Mouse (Mus musculus) thymus, postnatal 25 days (tissue): ENCODE data around the gene Minos1.

Experiments used
- DNase-seq: peaks from one replicate; pipeline ENCODE4 v3.0.0; 2022

Gene Minos1

DNA sequence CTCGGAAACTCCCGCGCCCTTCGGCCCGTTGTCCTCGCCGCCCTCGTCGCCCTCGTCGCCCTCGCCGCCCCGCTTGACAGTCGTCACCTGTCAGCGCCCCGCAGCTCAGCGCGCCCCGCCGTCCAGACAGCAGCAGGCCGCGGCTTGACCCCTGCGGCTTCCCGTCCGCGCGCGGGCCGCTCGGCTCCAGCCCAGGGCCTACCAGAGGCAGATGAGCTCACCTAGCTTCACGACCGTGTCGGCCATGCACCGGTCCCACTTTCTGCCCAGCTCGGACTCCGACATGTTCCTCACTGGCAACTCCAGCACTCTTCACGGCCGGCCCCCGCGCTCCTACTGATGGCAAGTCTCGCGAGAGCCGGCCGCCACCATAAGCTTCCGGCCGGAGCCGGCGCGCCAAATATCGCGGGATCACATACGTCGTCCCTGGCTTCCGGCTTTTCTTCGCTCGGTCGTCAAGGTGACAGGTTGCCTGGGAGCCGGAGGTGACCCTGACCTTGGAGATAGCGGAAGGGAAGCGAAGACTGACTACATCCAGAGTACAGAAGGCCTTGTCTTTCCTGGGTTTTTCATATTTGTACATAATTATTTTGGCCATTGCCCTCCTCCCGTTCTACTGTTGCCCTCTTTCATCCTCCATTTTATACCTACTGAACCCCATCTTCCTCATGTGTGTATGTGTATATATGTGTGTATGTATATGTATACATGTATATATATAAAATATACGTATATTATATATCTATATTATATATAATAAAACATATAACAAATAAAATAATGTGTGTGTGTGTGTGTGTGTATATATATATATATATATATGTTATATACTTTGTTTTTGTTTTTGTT, at the start of gene Minos1:
Gene Minos1 (minus strand): TSS at position 413 of the 849 bp plus-strand sequence.
- peak; percentile 96 for DNase-seq

DNA sequence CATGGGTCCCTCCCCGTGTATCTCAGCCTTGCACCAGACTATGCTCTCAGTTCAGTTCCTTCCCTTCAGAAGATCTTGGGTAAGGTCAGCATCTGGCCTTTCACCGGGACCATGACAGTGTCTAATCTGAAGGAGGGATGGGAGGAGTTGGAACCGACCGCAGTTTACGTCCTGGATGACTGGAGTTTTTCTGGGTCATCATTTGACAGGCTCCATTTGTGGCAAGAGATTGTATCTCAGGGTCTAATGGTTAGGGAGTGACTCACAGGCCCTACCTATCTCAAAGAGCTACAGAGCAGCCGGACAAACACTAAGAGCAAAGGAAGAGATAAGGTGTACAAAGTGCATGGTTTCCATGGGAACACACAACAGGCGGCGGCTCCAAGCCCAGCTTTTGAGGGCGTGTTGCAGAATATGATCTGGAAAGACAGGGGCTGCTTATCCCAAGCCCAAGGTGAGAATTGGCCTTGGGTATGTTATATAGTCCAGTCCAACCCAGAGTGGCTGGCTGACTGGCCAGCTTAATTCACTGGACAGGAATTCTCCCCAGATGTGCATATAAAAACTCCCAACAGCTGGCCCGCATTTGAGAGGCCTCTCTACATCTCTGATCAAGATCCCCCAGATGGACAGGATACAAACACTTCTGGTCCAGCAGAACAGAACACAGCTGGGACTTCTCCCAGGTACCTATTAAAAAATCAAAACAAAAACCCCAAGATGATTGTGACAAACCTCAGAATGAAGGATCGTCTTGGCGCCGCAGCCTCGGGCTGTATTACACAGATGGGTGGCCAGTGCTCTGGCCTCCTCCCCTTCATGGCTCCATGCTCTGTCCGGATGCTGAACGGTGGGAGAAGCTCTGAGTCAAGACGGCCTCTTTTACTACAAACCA, 49.1 kb upstream of the Minos1 start:
- DNase-seq: no peak

DNA sequence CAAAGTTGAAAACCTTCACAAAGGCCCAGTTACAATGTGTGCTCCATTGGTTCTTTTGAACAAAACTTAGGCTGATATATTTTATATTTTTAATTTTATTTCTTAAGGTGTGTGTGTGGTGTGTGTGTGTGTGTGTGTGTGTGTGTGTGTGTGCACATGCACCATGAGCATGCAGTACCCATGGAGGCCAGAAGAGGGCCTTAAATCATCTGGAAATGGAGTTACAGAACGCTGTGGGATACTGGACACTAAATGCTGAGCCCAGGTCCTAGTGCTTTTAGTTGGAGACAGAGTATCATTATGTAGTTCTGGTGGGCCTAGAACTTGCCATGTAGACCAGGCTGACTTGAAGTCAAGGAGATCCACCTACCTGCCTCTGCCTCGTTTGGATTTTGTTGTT, 48.3 kb upstream of the Minos1 start:
- DNase-seq: no peak

DNA sequence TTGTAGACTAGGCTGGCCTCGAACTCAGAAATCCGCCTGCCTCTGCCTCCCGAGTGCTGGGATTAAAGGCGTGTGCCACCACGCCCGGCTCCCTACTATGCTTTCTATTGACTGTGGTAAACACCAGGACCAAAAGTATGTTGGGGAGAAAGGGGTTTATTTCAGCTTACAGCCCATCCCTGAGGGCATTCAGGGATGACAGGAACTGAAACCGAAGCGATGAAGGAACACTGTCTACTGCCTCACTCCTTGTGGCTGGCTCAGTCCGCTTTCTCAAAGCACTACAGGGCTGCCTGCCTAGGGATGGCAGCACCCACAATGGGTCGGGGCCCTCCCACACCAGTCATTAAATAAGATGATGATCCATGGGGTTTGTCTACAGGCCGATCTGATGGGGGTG, 47.5 kb upstream of the Minos1 start:
- no peak for DNase-seq

DNA sequence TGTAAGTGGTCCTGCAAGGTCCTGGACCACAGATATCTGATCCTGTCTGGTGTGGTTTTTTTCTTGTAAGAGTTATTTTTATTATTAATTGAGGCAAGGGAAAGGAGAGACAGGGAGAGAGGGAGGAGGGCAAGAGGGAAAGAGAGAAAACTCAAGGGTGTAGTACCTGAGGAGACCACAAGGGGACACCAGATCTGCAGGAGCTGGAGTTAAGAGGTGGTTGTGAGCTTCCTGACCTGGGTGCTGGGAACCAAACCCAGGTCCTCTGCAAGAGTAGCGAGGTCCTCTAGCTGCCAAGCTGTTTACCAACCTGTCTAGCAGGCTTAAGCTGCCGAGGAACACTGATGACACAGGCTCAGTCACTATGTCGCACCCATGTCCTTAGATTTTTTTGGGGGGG, 47.0 kb upstream of the Minos1 start:
- no peak for DNase-seq

DNA sequence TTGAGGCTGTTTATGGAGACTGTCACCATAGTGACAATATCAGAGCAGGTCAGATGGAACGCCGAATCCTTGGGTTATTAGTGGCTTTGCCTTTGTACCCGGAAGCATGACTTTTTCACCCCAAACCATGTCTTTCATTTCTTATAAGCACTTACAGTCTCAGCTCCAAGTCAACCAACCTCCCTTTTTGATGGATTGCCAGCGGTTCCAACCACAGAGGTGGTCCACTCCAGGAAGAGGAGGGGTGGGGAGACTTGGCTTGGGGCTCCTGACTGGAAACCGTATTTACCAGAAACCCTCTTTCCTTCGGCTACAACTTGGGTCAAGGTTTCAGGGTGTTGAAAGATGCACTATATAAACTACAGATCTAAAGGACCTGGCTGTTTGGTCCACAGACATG, 45.1 kb upstream of the Minos1 start:
- DNase-seq: no peak

DNA sequence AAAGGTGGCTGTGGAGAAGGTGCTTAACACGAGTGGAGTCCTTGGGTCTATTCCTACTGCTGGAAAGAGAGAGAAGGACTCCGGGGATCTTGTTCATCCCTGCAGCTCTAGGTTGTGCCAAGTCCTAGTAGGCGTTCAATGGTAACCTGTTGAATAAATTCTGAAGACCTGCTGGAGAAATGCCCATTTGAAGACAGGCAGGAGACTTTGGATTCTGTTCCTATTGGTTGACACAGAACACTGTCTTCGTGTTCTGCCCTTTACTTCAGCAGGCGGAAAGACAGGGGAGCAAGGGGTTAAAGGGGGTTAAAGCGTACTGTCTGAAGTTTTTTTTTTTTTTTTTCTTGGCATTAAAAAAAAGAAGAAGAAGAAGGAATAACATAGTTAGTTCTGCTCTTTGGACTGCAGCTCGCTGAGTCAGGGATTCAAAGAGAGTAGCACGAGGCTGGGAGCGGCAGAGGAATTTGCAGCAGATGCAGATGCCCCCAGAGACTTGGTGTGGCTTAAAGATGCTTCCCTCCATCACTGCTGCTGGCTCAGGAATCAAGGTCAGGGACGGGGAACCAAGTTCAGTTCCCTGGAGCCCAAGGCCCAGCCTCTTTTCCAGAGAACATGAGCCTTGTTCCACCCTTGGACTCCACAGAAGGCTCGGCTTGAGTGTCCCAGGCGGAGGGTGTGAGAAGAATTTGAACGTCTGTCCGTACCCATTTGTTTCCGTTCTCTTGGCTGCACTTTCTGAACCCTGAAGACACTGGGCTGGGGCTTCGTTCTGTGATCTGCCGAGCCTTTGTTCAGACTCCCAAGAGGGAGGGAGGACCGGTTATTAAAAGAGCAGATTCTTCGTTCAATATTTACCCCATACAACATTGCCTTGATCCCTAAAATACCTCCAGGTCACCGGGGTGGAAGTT, 44.4 kb upstream of the Minos1 start:
- DNase-seq: no peak

DNA sequence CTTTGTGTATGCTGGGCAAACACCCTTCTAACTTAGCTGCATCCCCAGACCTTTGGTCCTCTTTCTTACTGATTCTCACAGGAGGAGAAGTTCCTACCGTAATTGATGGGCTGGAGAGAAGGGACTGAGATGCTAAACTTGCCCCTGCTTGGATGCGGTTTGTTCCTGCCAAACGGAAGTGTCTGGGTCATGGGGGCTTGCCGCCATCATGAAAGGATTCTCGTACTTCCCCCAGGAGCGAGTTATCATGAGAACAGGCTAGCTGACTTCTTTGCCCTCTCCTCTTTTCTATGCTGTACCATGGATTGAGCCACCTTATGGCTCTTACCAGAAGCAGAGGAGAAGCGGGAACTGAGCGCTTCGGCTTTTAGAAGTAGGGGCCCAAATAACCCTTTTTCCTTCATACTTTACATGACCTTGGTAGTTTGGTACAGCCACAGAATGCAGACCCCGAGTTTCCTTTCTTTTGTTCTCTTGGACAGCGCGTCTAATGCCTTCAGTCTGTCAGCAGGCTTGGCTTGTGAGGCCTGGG, 38.9 kb upstream of the Minos1 start:
- DNase-seq: no peak

DNA sequence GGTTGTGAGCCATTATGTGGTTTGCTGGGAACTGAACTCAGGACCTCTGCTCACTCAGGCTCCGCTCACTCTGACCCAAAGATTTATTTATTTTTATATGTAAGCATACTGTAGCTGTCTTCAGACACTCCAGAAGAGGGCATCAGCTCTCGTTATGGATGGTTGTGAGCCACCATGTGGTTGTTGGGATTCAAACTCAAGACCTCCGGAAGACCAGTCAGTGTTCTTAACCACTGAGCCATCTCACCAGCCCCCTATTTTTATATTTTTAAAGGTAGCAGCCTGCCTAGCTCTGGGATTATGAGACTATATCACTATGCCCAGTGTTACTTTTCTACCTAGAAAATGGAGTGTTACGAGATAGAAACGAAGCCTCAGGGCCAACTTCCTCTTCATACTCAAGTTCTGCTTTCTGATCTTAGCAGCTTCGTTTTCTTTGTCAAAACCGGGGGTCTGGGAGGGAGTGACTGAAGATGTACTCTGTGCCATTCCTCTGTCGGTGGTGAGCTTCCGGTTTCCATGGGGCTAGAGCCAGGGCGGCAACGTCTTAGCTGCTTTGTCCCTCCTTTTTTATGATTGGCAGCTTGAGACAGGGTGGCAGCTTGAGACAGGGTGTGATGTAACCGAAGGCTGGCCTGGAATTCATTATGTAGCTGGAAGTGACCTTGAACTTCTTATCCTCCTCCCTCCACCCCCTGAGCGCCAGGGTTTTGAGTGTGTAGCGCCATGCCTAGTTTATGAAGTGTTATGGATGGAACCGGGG, 38.3 kb upstream of the Minos1 start:
- DNase-seq: peak; percentile 39

DNA sequence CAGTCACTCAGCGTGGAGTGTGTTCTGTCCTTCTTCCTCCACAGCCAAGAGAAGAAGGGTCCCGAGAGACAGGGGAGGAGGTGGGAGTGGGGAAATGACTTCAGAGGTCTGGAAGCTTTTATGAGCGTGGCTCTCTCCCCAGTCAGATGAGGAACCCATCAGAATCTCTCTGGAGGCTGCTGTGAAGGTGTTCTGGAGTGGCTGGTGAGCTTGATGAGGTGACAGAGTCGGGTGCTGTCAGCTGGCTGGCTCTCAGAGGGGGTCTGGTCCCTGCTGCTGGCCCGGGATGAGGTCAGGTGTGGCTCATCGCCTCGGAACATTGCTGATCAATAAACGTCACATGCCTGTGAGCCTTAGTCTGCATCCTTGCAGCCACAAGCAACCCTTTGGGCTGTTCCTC, 36.2 kb upstream of the Minos1 start:
- no peak for DNase-seq

DNA sequence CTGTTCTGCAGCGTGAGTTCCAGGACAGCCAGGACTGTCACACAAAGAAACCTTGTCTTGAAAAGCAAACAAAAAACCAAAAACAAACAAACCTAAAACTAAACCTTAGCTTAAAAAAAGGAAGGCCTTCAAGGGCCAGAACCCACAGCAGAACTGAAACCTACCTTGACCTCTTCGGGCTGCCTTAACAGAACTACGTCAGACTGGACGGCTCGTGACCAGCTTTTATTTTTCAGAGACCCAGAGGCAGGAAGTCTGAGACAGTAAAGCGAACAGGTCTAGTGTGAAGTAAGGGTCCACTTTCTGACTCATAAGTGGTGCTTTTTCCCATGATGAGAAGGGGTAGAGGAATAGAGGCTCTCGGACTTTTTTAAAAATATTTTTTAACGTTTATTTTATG, 35.3 kb upstream of the Minos1 start:
- no peak for DNase-seq

DNA sequence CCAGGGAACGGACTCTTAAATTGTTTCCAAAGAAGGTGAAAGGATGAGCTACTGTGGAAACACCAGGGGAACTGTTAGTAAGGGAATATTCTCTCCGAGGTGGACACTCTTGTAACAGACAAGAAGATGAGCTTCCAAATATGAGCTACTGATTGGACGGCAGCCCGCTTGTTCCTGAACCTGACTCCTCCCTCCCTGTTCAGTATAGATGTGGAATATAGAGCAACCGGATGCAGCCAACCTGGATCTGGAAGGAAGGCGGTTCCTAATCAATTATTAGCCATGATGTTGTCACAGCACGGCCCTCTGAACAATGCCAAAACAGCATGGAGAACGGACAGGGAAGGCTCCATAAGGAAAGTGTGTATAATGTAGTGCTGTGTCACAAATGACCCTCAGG, 34.3 kb upstream of the Minos1 start:
- no peak for DNase-seq

DNA sequence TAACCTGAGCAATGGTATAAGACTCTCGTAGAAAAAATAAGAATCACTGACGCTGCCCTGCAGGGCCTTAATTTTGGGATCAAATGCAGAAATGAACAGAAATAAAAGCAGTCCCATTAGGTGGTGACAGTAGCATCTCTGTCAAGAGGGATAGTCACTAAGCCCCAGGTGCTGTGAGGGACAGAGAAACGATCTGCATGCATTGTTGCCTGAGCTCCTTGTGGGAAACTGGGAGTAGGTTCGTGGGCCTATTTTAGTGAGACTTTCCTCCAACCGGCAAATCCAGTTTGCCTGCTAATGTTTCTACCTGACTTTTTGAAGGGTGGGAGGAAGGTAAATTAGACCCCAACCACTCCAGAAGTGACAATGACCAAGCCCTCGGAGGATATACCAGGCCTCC, 33.2 kb upstream of the Minos1 start:
- no peak for DNase-seq

DNA sequence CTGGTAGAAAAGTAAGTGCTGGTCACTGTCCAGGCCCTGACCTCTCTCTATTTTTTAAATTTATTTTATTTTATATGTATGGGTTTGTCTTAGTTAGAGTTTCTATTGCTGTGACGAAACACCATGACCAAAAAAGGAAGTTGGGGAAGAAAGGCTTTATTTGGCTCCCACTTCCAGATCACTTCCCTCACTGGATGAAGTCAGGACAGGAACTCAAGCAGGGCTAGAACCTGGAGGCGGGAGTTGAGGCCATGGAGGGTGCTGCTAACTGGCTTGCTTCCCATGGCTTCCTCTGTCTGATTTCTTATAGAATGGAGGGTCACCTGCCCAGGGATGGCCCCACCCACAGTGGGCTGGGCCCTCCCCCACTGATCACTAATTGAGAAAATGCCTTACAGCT, 30.2 kb upstream of the Minos1 start:
- no peak for DNase-seq

DNA sequence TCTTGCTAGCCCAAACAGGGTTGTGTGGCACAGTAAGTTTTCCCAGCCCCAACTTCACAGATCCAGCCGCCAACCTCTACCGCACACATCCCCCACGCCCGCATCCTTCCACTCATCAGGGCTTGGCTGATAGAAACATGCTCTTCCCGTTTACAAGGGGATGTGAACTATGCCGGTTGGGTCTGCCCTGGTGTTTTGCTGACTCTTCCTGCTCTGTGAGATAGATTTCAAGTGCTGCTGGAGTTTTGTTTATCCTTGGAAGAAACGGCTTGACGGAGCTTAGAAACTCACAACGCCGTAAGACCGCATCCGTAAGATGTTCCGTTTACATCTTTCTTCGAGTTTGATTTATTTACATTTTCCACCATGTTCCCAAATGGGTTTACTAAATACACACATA, 27.4 kb upstream of the Minos1 start:
- DNase-seq: no peak

DNA sequence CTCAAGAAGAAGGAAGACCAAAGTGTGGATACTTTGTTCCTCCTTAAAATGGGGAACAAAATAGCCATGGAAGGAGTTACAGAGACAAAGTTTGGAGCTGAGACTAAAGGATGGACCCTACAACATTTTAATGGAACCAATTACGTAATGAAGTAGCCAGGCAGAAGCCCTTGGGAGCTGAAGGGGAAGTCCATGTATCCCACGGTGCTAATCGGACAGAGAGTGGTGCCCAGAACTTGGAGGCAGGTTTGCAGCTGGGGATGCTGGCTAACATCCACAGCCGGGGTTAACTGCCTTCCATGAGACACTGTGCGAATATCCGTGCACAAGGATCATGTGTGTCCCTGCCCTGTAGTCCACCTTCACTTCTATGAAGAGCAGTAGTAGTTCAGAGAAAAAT, 25.6 kb upstream of the Minos1 start:
- DNase-seq: no peak

DNA sequence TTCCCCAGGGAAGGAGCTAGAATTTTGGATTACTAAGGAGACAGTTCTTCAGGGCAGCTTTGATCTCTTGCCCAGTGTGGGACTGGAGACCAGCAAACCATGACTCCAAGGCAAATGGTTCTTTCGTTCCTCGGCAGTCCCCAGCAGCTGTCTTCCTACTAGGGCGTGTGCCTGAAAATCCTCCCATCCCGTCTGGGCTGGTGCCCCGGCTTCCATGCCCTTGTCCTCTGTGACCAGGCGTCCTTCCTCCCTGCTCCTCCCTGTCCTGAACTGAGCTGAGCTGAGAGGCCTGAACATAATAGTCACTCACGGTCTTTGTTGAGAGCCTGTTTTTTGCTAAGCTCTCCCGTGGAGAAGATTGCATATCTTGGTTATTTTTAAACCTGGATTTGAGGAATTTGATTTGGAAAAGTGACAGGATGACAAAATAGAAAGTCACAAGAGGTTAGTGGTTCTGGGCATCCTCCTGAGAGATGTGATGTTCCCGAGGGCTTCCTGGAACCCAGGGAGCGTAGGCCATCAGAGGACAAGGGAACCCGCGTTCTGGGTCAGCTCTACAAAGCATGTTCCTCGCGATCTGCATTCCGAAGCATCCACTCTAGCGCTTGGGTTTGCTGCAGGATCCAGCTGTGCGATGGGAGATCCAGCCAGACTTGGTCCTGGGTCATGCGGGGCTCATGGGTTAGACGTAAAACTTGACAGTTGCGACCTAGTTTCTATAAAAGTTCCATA, 23.8 kb upstream of the Minos1 start:
- DNase-seq: no peak

DNA sequence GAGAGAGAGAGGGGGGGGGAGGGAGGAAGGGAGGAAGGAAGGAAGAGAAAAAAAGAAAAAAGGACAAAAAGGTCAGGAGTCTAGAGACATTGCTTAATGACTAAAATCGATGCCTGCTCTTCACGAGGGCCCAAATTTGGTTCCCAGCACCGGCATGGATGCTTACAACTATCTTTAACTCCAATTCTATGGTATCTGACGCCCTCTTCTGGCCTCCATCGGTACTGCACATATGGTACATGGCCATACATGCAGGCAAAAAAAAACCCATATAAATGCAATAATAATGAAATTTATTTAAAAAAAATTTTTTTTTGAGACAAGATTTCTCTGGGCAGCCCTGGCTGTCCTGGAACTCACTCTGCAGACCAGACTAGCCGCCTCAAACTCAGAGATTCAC, 20.5 kb upstream of the Minos1 start:
- no peak for DNase-seq

DNA sequence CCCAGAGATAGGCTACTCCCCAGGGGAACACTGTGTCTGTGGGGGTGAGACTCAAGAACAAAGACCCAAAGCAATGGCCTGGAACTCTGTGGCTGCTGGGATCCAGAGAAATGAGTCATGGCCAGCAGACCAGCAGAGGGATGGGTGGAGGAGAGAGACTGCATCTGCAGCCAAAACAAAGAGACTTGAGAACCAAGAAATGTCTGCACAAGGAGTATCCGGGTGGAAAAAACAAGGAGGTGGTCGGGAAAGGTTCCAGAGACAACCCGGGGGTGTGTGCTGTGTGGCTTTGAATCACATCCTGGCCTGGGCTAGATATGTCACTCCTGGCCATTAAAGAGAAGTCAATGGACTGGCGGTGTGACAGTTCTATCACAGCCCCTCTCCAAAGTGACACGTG, 15.8 kb upstream of the Minos1 start:
- DNase-seq: no peak

DNA sequence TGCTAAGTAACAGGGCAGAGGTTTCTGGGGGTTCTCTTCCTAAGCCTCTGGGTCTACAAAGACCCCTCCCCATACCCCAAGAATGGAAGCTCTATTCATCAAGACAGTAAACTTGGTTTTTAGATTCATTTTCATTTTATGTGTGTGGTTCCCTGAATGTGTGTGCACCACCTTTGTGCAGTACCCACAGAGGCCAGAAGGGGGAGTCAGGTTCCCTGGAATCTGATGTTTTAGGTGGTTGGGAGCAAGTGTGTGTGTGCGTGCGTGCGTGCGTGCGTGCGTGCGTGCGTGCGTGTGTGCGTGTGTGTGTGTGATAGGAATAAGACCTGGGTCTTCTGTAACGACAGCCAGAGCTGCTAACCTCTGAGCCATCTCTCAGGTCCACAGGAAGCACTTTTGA, 14.2 kb upstream of the Minos1 start:
- peak; percentile 17 for DNase-seq

DNA sequence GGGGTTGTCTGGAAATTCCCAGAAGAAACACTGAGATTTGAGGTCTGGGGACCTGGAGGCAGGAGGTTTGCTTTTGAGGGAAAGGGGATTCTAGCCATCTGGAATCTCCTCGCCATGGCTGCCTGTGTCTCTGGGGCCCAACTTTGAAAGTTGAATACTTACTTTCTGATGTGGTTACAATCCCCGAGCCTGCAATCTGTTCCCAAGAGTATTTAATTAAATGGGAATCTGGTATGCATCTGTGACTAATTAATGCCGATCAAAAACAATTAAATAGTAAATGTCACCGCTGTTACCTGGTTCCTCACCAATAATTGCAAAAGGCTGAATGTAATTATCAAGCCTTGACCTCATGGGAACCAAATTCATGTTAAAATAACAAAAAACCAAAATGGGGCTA, 13.7 kb upstream of the Minos1 start:
- DNase-seq: no peak
